Mouse (Mus musculus): ENCODE data around the gene Pdk1.

Pdk1 gene

GRCm38 (mm10) chr2:71872801-71873443 lies at the start of gene Pdk1:
TSS of gene Pdk1 (plus strand) at chr2:71873224.
- DNase-seq (ENCODE audit: low spot score in 2 of 2) = peak; percentile 98

DNA sequence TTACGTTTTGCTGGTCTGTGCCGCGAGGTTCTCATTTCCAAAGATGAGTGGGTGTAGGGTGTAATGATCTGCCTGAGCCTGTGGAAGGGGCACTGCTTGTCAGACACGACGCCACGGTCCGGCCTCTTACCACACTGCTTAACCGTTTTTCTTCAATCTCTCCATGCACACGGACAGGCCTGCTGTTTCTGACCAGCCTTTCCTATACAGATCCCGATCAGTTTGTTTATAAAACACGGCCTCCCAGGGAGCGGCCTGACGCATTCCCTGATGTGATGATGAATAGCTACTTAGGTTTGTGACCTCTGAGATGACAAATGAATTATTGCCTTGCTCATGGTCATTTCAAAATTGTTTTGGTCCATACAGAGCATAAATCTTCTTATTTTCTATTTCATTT lies 48.9 kb upstream of the Pdk1 start:
- no peak for DNase-seq (ENCODE audit: low spot score in 2 of 2)

- no peak for DNase-seq (ENCODE audit: low spot score in 2 of 2)
Measured at GRCm38 (mm10) chr2:71827711-71828110, 45.3 kb upstream of the Pdk1 start.

DNA sequence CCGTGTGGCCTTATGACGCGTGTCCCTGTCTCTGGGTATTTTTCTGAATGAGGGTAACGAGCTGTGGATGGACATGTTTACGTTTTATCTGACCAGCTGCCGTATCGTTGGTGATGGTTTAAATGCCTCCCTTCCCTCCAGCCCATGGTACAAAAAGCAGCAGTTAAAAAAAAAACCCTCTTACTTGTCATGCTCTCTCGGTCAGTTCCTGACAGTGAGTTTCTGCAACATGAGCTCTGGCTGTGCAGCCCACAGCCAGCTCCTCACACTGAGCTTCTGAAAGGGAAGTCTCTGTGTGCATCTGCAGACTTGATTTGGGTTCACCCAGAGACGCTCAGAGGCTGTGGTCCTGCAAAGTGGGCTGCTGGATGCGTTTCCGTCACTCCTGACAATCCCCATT lies 44.1 kb upstream of the Pdk1 start:
- no peak for DNase-seq (ENCODE audit: low spot score in 2 of 2)

GRCm38 (mm10) chr2:71833626-71834025 lies 39.4 kb upstream of the Pdk1 start:
- DNase-seq (ENCODE audit: low spot score in 2 of 2) = no peak

DNA sequence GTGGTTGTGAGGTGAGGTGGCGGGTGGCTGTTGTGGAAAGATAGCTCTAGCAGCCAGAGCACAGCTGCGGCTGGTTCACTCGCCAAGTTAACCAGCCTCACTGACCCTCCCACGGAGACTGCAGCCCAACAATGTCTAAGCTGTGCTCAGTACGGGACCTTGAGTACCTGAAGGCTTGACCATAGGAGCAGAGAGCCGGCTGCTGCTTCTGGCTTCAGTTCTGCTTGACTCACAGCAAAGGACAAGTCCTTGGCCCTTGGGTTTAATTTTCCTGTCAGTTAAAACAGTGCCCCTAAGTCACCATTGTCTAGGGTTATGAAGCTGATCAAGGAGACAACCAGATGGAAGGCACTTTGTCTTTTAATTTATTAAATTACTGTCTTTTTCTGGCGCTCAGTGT lies 38.7 kb upstream of the Pdk1 start:
- no peak for DNase-seq (ENCODE audit: low spot score in 2 of 2)

DNA sequence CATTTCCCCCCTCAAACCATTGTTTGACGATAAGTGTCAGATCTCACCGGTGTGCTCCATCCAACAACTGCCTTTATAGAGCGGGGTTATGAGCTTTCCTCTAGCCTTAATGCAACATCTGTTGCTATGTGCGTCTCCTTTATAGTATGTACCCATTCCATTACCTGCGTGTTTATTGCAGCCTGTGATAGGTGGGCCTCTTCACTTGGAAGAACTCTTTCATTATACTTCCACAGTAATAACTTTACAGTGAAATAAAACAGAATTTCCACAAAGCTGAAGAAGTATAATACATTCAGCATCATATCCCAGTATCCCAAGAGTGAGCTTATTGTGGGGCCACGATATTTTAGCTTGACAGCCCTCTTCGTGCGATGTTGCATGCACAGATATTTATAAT lies 37.5 kb upstream of the Pdk1 start:
- DNase-seq (ENCODE audit: low spot score in 2 of 2) = no peak

GRCm38 (mm10) chr2:71836232-71836631 lies 36.8 kb upstream of the Pdk1 start:
- no peak for DNase-seq (ENCODE audit: low spot score in 2 of 2)

DNA sequence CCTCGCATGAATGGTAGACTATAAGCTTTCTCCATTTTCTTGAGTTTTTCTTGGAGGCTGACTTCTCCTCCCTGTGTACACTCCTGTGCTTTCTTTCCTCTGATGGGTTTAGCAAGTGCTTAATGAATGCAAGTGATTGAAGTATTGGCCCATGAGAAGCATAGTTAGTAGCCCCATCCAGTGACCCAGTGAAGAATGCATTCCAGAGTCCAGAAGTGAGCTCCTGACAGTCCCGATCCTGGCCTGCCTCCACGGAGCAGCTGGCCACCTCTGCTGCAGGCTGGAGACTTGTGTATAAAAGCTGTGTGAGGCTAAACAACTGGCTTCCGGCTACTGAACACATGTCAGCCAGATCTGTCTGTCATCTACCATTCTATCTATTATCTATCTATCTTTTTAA lies 35.8 kb upstream of the Pdk1 start:
- DNase-seq (ENCODE audit: low spot score in 2 of 2) = no peak

GRCm38 (mm10) chr2:71837791-71838190 lies 35.2 kb upstream of the Pdk1 start:
- peak; percentile 59 to 83 for DNase-seq (ENCODE audit: low spot score in 2 of 2)

- DNase-seq (ENCODE audit: low spot score in 2 of 2) = no peak
Measured at GRCm38 (mm10) chr2:71843316-71843715, 29.7 kb upstream of the Pdk1 start.

DNA sequence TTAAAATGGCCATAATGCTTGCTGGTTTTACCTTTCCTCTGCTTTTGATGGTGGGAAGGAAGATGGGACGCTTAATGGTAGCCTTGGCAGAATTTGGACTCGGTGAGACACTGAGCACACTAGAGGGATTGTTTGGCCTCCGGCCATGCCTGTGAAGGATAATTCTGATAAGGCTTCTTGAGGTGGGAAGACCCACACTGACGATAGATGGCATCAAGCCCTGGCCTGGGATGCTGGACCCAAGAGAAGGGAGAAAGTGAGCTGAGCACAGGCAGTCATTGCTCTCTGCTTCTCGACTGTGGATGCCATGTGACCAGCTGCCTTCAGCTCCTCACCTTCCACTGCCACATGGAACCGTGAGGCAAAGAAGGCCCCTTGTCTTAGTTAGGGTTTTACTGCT lies 28.1 kb upstream of the Pdk1 start:
- no peak for DNase-seq (ENCODE audit: low spot score in 2 of 2)

DNA sequence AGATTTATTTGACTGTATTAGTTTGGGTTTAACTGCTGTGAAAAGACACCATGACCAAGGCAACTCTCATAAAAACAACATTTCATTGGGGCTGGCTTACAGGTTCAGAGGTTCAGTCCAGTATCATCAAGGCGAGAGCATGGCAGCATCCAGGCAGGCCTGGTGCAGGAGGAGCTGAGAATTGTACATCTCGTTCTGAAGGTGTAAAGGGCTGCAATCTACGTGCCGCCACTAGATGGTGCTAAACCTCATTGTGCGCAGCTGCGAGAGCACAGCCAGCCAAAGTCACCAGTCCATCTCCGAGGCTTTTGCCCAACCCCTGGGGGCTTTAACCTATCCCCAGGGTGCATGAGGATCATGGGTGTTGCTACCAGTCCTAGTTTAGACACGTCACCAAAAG lies 20.9 kb upstream of the Pdk1 start:
- DNase-seq (ENCODE audit: low spot score in 2 of 2) = peak; percentile 48 to 70

DNA sequence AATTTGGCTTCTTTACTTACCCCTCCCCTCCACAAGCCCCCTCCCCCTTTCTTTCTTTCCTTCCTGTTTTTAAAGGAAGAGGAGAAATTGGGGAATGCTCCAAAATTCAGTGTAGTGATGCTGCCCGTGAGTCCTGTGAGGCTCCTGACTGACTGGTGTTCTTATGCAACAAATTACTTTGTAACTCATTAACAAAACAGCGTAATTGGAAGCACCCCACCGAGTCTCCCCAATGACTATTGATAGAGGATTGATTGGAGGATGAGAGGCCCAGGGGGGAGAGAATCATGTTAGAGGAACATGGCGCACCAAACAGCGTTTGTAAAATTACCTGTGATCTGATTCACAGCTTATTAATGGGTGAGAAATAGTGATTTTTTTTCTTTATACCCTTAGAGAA lies 17.9 kb upstream of the Pdk1 start:
- no peak for DNase-seq (ENCODE audit: low spot score in 2 of 2)

DNA sequence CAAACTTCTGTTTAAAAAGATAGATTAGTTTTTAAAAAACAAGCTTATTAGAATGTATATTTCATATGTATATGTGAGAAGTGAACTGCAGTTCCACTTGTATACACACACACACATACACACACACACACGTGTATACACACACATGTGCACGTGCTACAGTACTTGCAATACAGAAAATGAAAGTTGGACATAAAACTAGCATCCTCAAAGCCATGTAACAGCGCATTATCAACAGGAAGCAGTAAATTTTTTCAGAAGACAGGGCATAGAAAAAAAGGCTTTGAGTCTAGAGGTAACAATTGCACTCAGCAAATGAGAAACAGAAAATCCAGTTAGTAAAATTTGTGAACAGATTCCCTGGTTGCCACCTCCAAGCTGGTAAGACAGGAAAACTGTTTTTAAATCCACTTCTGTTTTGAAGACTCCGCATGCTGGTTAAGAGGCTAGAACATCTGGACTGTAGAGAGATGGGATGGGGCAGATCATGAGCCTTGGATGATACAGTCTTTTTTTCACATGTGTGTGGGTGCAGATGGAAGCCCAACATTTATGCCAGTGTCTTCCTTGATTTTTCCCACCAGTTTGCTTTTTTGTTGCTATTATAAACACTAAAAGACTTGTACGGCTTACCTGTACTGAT lies 9.4 kb upstream of the Pdk1 start:
- DNase-seq (ENCODE audit: low spot score in 2 of 2) = no peak

DNA sequence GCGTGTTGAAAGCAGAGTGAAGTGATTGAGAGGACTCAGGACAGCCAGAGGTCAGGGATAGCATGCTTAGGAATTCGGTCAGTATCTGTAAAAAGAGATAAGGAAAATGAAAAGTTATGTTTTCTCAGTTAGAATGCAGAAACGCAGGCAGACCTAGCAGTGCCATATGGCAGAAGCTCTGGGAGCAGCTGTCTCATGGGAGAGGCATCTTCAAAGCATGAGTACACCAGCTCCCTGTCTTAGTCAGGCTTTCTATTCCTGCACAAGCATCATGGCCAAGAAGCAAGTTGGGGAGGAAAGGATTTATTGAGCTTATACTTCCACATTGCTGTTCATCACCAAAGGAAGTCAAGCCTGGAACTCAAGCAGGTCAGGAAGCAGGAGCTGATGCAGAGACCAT lies 8.0 kb upstream of the Pdk1 start:
- peak; percentile 71 to 85 for DNase-seq (ENCODE audit: low spot score in 2 of 2)

DNA sequence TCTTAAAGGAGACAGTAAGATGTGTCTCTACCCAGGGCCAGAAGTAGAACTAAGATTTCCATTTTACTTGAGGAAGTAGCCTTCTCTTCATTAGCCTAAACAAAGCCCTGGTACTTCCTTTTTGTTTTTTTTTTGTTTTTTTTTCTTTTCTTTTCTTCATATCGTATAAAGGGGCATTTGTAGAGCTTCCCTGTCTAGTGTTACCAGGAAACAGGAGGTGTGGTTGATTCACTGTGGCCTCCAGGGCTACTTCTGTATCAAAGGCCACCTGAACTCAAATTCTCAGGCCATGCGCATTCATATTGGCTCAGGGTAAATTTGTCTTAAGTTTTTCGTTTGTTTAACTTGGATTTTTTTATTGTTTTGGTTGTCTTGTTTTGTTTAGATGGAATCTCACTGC lies 7.1 kb upstream of the Pdk1 start:
- DNase-seq (ENCODE audit: low spot score in 2 of 2) = no peak

- DNase-seq (ENCODE audit: low spot score in 2 of 2) = no peak
Measured at GRCm38 (mm10) chr2:71866565-71866964, 6.5 kb upstream of the Pdk1 start.

DNA sequence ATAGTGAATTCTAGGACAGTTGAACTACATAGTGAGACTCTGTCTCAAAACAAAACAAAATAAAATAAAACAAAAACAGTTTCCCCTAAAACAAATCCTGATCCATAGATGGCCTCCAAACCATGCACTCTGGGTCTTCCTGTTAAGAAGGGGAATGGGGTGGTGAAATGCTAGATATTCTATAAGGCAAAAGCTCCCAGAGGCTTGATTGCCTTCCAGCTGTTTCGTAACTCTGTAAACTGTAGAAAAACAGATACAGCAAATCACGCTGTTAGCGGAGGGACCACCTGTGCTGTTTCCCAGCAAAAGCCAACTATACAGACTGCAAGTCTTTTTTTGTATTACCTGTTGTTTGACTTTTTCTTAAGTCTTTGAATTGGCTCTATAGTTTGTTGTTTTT lies 6.0 kb upstream of the Pdk1 start:
- DNase-seq (ENCODE audit: low spot score in 2 of 2) = no peak

DNA sequence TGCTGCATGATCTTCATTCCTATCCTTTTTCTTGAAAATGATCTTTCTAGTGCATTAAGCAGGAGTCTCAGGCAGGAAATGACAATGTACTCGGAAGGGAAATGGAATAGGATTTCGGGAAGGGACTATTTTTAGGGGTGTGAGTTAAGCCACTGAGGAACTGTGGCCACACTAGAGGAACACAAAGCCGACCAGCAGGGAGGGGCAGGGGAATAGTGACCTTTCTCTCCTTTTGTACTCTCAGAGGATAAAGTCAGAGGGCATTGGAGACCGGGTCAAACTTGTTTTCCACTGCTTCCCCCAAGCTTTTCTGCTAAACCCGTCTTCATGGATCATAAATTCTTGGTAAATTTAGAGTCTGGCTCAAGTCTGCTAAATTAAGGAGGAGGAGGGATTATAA lies 5.5 kb upstream of the Pdk1 start:
- no peak for DNase-seq (ENCODE audit: low spot score in 2 of 2)

DNA sequence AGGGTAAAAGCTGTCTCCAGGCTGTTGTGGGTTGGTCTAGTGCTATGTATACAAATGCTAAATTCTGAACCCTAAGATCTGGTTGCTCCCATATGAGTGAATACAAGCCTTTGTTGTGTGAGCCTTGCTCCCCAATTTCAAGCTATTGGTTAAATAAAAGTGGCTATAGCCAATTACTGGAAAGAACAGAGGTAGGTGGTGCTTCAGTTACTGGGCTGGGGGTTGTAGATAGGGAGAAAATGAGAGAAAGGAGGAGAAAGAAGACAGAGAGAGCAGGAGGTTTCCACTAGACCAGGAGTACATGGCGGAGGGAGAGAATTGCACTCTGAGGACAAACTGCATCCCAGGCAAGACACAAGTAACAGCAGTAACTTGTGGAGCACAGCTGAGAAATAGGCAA lies 4.8 kb upstream of the Pdk1 start:
- no peak for DNase-seq (ENCODE audit: low spot score in 2 of 2)

- DNase-seq (ENCODE audit: low spot score in 2 of 2) = no peak
Measured at GRCm38 (mm10) chr2:71872141-71872540, 883 bp upstream of the Pdk1 start.

DNA sequence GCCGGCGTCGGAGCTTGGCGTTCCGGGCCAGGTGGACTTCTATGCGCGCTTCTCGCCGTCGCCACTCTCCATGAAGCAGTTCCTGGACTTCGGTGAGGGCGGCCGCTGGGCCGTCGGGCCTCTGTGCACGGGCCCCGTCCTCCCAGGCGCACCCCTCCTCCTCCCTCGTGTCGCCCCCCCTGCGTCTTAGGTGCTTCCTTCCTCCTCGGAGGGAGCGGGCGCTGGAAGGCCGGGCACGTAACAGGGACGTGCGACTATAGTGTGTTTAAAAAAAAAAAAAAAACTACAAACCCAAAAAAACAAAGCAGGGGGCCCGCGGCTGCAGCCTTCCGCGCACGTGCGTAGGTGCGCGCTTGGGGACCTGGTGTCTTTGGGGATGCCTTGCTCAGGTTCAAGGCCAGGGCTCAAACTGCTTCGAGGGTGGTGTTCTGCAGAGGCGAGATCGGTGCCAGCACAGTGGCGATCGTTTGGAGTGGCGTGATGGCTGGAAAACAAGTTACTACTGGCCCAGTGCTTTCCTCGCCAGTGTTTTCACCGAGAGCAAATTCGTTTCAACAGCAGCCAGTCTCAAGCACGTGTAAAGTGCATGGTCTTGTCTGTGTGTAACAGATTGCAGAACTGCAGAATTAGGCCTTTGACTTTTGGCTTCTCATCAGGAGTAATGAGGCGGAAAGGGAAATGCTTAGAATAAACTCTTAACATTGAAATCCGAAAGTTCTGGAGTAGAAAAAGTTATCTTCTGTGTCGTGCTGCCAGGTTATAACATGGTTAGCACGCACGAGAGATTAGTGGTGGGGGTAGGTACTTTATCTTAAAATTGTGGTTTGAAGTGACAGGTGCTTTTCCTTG lies 674 bp downstream of the Pdk1 start:
- DNase-seq (ENCODE audit: low spot score in 2 of 2) = peak; percentile 59 to 62

Measured in right cerebral cortex, postnatal 10 days (tissue).